Mouse (Mus musculus) MEL (cell line): ENCODE results near the gene Wfdc2.

Experiments used
- CHD1 ChIP-seq: IDR thresholded peaks from 2 replicates; pipeline ENCODE4 v1.6.1; 2012; ENCODE audit warnings: low read depth, mild to moderate bottlenecking, inconsistent platforms, low read length, improper control_type of control experiment
- CTCF ChIP-seq, 3 experiments: IDR thresholded peaks in 2 of 3; conservative IDR thresholded peaks in 1 of 3; 2 replicates each; pipeline ENCODE4 v1.5.1; 2011 to 2012; ENCODE audit warnings: low read length in 3 of 3, low read depth in 2 of 3, mild to moderate bottlenecking in 2 of 3, improper control_type of control experiment in 1 of 3, inconsistent platforms in 1 of 3, mixed read lengths in 1 of 3, moderate library complexity in 1 of 3; ENCODE audit not compliant: control insufficient read depth in 1 of 3, insufficient read depth in 1 of 3, poor library complexity in 1 of 3, severe bottlenecking in 1 of 3
- EP300 ChIP-seq, 2 experiments: IDR thresholded peaks; 2 replicates each; pipeline ENCODE4 v1.6.1; 2011; ENCODE audit warnings: improper control_type of control experiment in 2 of 2, low read length in 2 of 2, low read depth in 1 of 2, mild to moderate bottlenecking in 1 of 2
- MAFK ChIP-seq: IDR thresholded peaks from 2 replicates; pipeline ENCODE4 v1.6.1; 2011; ENCODE audit warnings: low read depth, mild to moderate bottlenecking, low read length, improper control_type of control experiment, borderline replicate concordance
- NELFE ChIP-seq: IDR thresholded peaks from 2 replicates; pipeline ENCODE4 v1.6.1; 2011; ENCODE audit warnings: low read depth, low read length, improper control_type of control experiment
- UBTF ChIP-seq: IDR thresholded peaks from 2 replicates; pipeline ENCODE4 v1.6.1; 2012; ENCODE audit warnings: low read depth, mild to moderate bottlenecking, inconsistent platforms, low read length, improper control_type of control experiment, moderate library complexity, borderline replicate concordance; ENCODE audit not compliant: insufficient read depth

DNA sequence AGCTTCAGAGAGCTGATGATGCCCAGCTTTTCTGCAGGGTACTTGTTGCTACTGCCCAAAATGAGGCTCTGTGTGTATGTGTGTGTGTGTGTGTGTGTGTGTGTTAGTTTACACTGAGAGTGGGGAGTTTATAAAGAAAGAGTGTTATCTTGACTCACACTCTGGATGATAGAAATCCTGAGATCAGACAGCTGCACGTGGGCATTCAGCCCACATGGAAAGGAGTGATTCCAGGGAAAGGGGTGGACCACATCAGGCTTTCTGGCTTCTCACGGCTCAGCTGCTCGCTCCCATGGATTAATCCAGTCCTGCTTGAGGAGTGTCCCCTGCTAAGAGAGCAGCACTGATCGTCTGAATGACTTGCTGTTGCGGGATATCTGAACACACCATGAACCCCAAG lies 20.1 kb upstream of the Wfdc2 start:
- TF ChIP-seq UBTF (no peak), CTCF (IDR thresholded peaks at IDR 0.05 in 2 of 3, conservative IDR thresholded peaks at IDR 0.05 in 1 of 3; ENCODE audit: control insufficient read depth in 1 of 3, insufficient read depth in 1 of 3, low read depth in 2 of 3, low read length in 3 of 3, poor library complexity in 1 of 3, severe bottlenecking in 1 of 3) (no peak), CHD1 (no peak), NELFE (no peak), MAFK (no peak), EP300 (IDR thresholded peaks at IDR 0.05; ENCODE audit: low read depth in 1 of 2, low read length in 2 of 2) (no peak)
